Mouse (Mus musculus) forebrain, embryonic 10.5 days (tissue): ENCODE data around the gene S1pr5. TPM values are rescaled to one million over a fixed set of nuclear protein-coding genes. Genes with fewer than 3 reads are reported as not detected.
"Not testable (repeated sequence)": the region's sequence is repeated elsewhere in the genome, so short reads cannot be mapped to it uniquely, and the experiment has no call there.

Experiments used
- DNase-seq: peaks from one replicate; pipeline ENCODE4 v3.0.0-alpha.2; 2017; ENCODE audit warnings: low spot score; ENCODE audit errors: extremely low spot score
- H3K27ac ChIP-seq: fragments of 300-500 bp; sonication (generic); 2 replicates; pipeline ENCODE4 v1.5.1; 2016; ENCODE audit warnings: mild to moderate bottlenecking
- H3K27me3 ChIP-seq: fragments of 300-500 bp; sonication (generic); 2 replicates; pipeline ENCODE4 v1.6.1; 2016; ENCODE audit warnings: mild to moderate bottlenecking; ENCODE audit not compliant: poor library complexity, severe bottlenecking
- H3K36me3 ChIP-seq: fragments of 300-500 bp; sonication (generic); replicated peaks from 2 replicates; pipeline ENCODE4 v1.6.1; 2016; ENCODE audit warnings: mild to moderate bottlenecking, moderate library complexity
- H3K4me1 ChIP-seq: fragments of 300-500 bp; sonication (generic); 2 replicates; pipeline ENCODE4 v1.6.1; 2016
- H3K4me3 ChIP-seq: fragments of 300-500 bp; sonication (generic); 2 replicates; pipeline ENCODE4 v1.5.1; 2016; ENCODE audit warnings: mild to moderate bottlenecking, moderate library complexity
- H3K9me3 ChIP-seq: fragments of 300-500 bp; sonication (generic); 2 replicates; pipeline ENCODE4 v1.6.1; 2016; ENCODE audit warnings: mild to moderate bottlenecking, moderate library complexity
- WGBS: fragments of 180-500 bp; shearing (Covaris S2); methylation state at CpG from one replicate; pipeline ENCODE4 v1.1.7; 2016; 5-methylcytosine and 5-hydroxymethylcytosine counted together
- polyA plus RNA-seq: library from polyadenylated mRNA; unstranded; fragments of >200 nt; fragmentation: Nextera tagmentation; extraction: Ambion mirVana; gene quantifications from 2 replicates; pipeline ENCODE4 v1.2.1, GENCODE M21; 2016

The S1pr5 gene
- polyA plus RNA-seq, 1 experiment from 2014 or later = 0.07 TPM

DNA sequence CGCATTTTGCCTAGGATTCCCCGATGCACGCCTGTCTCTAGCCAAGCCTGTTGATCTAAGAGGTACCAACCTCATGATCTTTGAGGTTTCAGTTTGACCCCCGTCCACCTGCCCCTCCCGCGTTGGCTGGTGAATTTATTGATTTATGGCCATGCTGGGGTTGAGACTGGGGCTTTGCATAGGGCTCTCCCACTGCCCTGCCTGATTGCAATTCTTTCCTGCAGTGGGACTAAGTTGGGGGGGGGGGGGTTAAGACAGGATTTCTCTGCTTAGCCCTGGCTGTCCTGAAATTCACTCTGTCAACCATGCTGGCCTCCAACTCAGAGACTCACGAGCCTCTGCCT, 22.9 kb downstream of the S1pr5 start:
- Histone ChIP-seq H3K27me3 (peaks cover 50% of the 10 kb centered on the region), H3K36me3 (peaks cover 17% of the 10 kb centered on the region), H3K27ac (0 out of 2 replicates have a peak overlapping the region, but pooled peaks have one; percentile 40), H3K4me3 (peak overlapping the region; percentile 38), H3K9me3 (peaks cover 11% of the 10 kb centered on the region), H3K4me1 (peaks cover 35% of the 10 kb centered on the region)
- DNase-seq = no peak
- WGBS = 21% methylated on average over 7 of the region's 7 CpGs

DNA sequence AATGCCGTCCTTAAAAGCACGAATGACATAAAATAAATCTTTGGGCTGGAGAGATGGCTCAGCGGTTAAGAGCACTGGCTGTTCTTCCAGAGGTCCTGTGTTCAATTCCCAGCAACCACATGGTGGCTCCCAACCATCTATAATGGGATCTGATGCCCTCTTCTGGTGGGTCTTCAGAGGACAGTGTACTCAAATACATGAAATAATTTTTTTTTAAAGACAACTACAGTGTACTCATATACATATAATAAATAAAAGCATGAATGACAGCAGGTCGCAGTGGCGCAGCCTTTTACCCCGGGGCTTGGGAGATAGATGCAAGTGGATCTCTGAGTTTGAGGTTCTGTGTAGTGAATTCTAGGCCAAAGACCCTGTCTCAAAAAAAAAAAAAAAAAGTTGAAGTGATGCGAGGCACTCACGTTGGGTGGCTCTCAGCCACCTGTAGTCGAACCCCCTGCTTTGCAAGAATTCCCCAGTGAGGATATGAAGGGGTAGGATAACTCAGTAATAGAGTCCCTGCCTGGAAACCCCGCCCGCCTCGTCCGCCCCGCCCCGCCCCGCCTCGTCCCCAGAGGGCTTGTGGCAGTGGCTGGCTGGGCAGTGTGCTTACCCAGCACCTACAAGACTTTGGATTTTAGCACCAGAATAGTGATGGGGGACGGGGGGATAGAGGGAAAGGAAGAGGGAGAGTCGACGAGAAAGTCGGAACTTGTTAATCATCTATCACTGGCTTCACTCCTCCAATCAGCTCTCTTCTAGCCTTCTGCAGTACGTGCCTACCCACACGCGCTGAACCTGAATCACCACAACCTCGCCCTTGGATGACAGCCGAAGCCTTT, 23.4 kb downstream of the S1pr5 start:
- Histone ChIP-seq H3K4me3 (peak overlapping the region; percentile 38), H3K9me3 (peaks cover 11% of the 10 kb centered on the region)
- 24% methylated on average over 26 of the region's 26 CpGs for WGBS

DNA sequence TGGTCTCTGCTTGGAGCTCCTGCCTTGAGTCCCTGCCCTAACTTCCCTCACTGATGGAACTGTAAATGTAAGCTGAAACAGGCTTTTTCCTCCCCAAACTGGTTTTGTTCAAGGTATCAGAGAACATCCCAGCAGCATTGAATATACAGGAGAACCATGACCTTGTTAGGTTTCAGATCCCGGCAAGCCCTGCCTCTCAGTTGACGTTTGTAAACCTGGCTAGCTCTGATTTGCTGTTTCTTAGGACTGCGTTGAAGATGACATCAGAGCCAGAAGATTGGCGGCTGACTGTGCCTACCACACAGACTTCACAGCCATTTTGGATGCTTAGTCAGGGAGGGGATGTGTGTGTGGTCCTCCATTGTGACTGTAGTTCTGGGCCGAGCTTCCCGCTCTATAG, 24.3 kb downstream of the S1pr5 start:
- Histone ChIP-seq H3K9me3 (peaks cover 11% of the 10 kb centered on the region), H3K27ac (no peak overlapping the region), H3K27me3 (peaks cover 47% of the 10 kb centered on the region), H3K4me3 (no peak overlapping the region), H3K4me1 (peaks cover 35% of the 10 kb centered on the region), H3K36me3 (peaks cover 2% of the 10 kb centered on the region)
- no peak for DNase-seq
- 92% methylated on average over 6 of the region's 6 CpGs for WGBS

More for the DNA sequence above, 23.4 kb downstream of the S1pr5 start:
- peaks cover 50% of the 10 kb centered on the region for H3K27me3 ChIP-seq
- H3K27ac ChIP-seq = 0 out of 2 replicates have a peak overlapping the region, but pooled peaks have one; percentile 40
- peaks cover 11% of the 10 kb centered on the region for H3K36me3 ChIP-seq
- peaks cover 35% of the 10 kb centered on the region for H3K4me1 ChIP-seq
- no peak for DNase-seq

DNA sequence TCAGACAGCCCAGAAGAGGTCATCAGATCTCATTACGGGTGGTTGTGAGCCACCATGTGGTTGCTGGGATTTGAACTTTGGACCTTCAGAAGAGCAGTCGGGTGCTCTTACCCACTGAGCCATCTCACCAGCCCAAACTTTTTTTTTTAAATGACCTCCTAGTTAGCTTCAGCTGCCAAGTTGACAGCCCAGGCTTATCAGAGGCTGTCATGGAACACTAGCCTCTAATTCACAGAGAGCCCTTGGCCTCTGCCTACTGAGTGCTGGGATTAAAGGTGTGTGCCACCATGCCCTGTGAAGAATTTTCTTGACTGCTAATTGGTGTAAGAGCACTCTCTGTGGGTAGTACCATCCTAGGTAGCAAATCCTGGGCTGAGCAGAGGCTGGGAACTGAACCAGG, 24.8 kb downstream of the S1pr5 start:
- Histone ChIP-seq H3K27me3 (peaks cover 43% of the 10 kb centered on the region), H3K9me3 (peaks cover 11% of the 10 kb centered on the region), H3K4me1 (peaks cover 34% of the 10 kb centered on the region)
- WGBS = 93% methylated on average over 2 of the region's 2 CpGs
- H3K4me3 ChIP-seq, H3K36me3 ChIP-seq, DNase-seq, H3K27ac ChIP-seq: not testable (repeated sequence)

DNA sequence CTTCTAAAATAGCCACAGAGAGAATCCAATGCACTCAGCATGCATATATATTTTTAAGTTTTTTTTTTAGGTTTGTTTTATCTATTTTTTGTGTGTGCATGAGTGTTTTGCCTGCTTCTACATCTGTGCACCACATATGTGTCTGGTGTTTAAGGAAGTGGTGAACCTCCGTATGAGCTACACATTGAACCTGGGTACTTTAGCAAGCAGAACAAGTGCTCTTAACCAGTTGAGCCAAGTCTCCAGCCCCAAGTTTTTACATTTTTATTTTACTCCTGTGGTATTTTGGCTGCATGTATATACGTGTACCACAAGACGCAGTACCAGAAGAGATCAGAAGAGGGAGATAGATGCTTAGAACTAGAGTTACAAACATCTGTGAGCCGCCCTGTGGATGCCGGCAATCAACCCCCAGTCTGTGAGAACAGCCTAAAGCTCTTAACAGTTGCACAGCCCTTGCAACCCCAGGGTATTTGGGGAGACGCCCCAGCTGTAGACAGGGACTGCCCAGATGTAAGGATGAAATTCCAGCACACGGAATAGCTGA, 26.8 kb downstream of the S1pr5 start:
- DNase-seq = no peak
- no peak overlapping the region for H3K27ac ChIP-seq
- H3K4me1 ChIP-seq = peaks cover 27% of the 10 kb centered on the region
- H3K4me3 ChIP-seq = peak overlapping the region; percentile 36; the same call in 1 of the 2 replicates
- H3K36me3 ChIP-seq = no peaks in the 10 kb centered on the region
- H3K27me3 ChIP-seq = peaks cover 35% of the 10 kb centered on the region
- H3K9me3 ChIP-seq = peaks cover 11% of the 10 kb centered on the region
- WGBS = 19% methylated on average over 7 of the region's 7 CpGs

DNA sequence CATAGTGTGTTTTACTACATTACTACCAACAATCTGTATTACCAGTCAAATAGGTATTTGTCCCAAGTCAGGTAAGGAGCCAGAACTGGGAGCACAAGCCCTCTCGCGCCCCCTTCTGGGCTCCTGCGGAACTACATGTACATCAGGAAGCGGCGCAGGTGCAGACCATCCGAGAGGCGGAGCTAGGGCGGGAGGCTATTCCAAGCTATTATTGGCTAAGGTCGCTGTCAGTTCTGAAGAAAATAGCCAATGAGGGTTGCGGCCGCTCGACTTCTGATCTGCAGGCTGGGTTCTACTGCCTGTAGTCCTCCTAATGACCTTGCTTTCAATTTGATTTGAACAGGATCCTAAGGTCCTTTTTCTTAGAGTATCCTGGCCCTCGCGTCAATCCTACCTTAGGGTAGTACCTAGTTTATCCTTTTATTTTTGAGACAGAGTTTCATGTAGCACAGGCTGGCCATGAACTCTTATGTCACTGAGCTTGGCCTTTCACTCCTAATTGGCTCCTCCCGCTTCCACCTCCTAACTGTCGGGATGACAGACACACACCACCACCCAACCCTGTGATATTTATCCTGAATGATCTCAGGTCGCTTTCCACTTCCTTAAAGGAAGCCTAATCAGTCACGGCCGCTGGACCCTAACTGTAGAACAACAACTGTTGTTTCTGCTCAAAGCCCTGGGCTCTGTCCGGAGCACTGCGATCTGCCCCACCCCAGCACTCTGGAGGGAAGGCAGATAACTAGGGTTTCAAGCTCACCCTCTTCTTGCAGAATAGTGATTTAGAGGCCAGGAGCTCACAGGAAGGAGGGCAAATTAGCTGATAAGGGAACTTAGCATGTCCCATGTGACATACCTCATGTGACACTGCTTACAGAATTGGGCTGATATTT, 27.5 kb downstream of the S1pr5 start:
- peaks cover 11% of the 10 kb centered on the region for H3K9me3 ChIP-seq
- peak overlapping the region; percentile 36 for H3K4me3 ChIP-seq
- no peaks in the 10 kb centered on the region for H3K36me3 ChIP-seq
- peaks cover 34% of the 10 kb centered on the region for H3K4me1 ChIP-seq
- H3K27me3 ChIP-seq = peaks cover 29% of the 10 kb centered on the region
- WGBS = 15% methylated on average over 21 of the region's 21 CpGs
- H3K27ac ChIP-seq = 0 out of 2 replicates have a peak overlapping the region, but pooled peaks have one; percentile 44
- DNase-seq = peak; percentile 89

DNA sequence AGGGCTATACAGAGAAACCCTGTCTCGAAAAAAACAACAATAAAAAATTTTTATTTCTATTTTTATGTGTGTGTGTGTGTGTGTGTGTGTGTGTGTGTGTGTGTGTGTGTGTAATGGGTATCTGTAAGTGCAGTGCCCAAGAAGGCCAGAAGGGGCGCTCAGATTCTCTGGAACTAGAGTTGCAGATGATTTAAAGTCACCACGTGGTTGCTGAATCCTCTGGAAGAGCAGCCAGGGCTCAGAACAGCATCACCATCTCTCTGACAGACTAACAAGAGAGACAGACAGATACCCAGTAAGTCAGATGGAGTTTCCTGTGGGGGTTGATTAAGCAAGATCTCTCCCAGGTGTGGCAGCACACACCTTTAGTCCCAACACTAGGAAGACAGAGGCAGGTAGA, 28.4 kb downstream of the S1pr5 start:
- DNase-seq = no peak
- Histone ChIP-seq H3K27me3 (peaks cover 21% of the 10 kb centered on the region), H3K4me3 (no peak overlapping the region), H3K36me3 (no peaks in the 10 kb centered on the region), H3K9me3 (peaks cover 11% of the 10 kb centered on the region), H3K27ac (no peak overlapping the region), H3K4me1 (peaks cover 27% of the 10 kb centered on the region)
- WGBS = 43% methylated on average over 3 of the region's 3 CpGs

DNA sequence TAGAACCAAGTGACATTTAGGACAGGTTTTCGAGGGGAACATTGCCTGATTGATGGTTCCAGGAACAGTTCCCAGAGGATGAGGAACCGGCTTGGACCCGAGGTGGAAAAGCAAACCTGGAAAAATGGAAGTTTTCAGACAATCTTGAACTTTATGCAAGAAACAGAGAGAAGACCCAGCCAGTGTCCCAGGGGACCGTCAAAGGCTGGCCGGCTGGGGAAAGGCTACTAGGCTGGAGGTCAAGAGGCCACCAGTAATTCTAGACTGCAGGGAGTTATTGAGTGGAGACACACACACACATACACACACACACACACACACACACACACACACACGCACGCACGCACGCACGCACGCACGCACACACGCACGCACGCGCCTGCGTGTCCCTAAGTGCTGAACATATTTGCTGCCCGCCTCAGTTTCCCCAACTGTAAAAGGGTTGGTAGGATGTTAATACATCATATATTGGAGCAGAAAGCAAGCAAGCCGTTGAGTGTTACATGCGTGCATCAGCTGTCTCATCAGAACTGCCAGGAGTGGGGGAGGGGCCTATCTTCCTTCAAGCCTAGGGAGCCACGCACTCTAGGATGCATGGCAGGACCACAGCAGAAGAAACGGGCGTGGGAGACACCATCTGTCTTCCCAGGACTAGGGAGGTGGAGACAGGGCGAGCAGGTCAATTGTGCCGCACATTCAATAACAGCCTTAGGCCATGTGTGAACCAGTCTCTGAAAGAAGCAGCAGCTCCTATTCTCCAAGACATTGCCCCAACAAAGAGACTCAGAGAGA, 32.0 kb downstream of the S1pr5 start:
- Histone ChIP-seq H3K4me3 (no peak overlapping the region), H3K27me3 (peaks cover 12% of the 10 kb centered on the region), H3K36me3 (no peaks in the 10 kb centered on the region), H3K9me3 (no peaks in the 10 kb centered on the region), H3K27ac (peak overlapping the region; percentile 27), H3K4me1 (peaks cover 26% of the 10 kb centered on the region)
- no peak for DNase-seq
- WGBS = 75% methylated on average over 25 of the region's 25 CpGs

DNA sequence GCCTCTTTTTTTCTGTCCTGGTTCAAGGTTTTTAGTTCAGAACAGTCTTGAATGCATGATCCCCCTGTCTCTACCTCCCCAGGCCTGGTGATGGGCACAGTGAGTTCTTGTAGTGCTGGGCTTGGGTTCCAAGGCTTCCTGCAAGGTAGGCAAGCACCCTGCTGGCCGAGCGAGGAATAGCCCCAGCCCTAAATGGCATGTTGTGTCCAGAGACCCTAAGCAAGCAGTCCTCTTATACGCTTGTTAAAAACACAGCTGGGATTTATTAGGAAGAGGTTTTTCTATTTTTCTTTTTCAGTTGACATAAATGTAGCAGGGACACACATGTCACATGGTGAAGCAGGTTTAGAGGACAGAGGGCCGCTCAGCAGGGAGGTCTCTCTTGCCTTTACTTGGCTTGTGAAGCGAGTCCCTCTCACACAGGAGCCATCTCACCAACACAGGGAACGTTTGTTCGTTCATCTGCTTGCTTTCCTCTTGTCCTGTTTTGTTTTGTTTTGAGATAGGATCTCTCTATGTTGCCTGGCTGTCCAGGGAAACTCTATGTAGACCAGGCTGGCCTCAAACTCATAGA, 34.5 kb downstream of the S1pr5 start:
- no peak for DNase-seq
- Histone ChIP-seq H3K4me3 (no peak overlapping the region), H3K27me3 (peaks cover 12% of the 10 kb centered on the region), H3K9me3 (no peaks in the 10 kb centered on the region), H3K4me1 (peaks cover 25% of the 10 kb centered on the region), H3K36me3 (no peaks in the 10 kb centered on the region), H3K27ac (no peak overlapping the region)
- WGBS = 33% methylated on average over 7 of the region's 7 CpGs

DNA sequence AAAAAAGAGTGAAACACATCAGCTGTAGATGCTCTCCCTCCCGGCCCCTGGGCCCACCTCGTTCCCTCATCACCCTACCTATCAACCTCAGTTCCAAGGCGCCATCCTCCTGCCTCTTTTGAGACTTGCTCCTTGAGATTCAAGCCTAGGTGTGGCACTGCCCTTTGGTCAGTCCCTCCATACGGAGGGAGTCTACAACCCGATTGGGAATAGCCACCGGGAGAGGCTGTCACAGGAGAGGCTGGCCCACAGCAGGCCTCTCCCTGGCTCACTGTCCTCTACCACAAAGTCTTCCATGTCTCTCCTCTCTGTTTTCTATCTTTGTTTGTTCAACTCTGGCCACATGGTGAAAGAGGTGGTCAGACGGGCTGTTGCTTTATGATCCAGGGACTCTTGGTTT, 36.6 kb downstream of the S1pr5 start:
- Histone ChIP-seq H3K4me3 (no peak overlapping the region), H3K27ac (no peak overlapping the region), H3K9me3 (no peaks in the 10 kb centered on the region), H3K4me1 (peaks cover 18% of the 10 kb centered on the region), H3K27me3 (0 out of 2 replicates have a peak, but pooled peaks cover under 1% of the 10 kb centered on the region), H3K36me3 (no peaks in the 10 kb centered on the region)
- WGBS = 90% methylated on average over 7 of the region's 7 CpGs
- no peak for DNase-seq

DNA sequence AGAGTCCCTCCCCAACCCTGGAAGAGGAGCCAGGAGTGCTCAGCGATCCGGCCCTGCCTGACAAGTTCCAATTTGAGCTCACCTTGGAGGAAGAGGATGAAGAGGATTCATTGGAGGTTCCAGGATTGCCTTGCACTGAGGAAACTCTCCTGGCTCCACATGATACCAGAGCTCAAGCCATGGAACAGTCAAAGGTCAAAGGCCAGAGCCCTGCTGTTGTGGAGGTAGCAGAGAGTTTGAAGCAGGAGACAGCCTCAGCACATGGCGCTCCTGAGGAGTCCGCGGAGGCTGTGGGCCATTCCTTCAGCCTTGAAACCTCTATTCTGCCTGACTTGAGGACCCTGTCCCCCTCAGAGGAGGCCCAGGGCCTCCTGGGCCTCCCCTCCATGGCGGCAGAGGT, 37.4 kb downstream of the S1pr5 start:
- 79% methylated on average over 6 of the region's 6 CpGs for WGBS

DNA sequence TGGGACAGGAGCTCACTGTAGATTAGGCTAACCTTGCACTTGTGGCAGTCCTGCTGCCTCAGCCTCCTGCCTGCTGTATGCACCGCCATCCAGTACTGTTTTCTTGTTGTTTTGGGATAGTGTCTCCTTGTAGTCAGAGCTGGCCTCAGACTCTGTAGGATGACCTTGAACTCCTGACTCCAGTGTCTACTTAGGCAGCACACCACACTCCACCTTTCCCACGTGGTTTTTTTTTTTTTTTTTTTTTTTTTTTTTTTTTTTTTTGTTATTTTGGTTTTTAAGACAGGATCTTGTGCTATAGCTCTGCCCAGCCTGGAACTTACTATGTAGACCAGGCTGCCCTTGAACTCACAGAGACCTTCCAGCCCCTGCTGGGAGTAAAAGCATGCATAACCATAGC, 39.6 kb downstream of the S1pr5 start:
- Histone ChIP-seq H3K4me3 (no peak overlapping the region), H3K9me3 (no peaks in the 10 kb centered on the region), H3K4me1 (peaks cover 22% of the 10 kb centered on the region), H3K27ac (no peak overlapping the region), H3K36me3 (no peaks in the 10 kb centered on the region), H3K27me3 (peaks cover 9% of the 10 kb centered on the region; the same call in 1 of the 2 replicates)
- DNase-seq = no peak
- WGBS = 84% methylated on average over 2 of the region's 2 CpGs

More for the DNA sequence above, 37.4 kb downstream of the S1pr5 start:
- no peak overlapping the region for H3K4me3 ChIP-seq
- H3K9me3 ChIP-seq = no peaks in the 10 kb centered on the region
- no peak for DNase-seq
- 0 out of 2 replicates have a peak overlapping the region, but pooled peaks have one; percentile 32 for H3K27ac ChIP-seq
- no peaks in the 10 kb centered on the region for H3K36me3 ChIP-seq
- peaks cover 10% of the 10 kb centered on the region for H3K4me1 ChIP-seq
- no peaks in the 10 kb centered on the region for H3K27me3 ChIP-seq
